Mouse (Mus musculus): ENCODE results near the gene Smg7. TPM values are rescaled to one million over a fixed set of nuclear protein-coding genes. Genes with fewer than 3 reads are reported as not detected.

Smg7 gene
- polyA plus RNA-seq, 1 experiment from 2014 or later, result 6.6 TPM

GRCm38 (mm10) chr1:152790254-152790653 lies 112.2 kb downstream of the Smg7 start:
- H3K4me1 ChIP-seq (ENCODE audit: insufficient read depth), result peaks cover 15% of the 10 kb centered on the region
- H3K9me3 ChIP-seq (ENCODE audit: low read length), result no peaks in the 10 kb centered on the region
- peak; percentile 46 for DNase-seq
- no peak overlapping the region for H3K4me2 ChIP-seq (ENCODE audit: low read depth, low read length)
- H3K4me3 ChIP-seq (ENCODE audit: low read depth, low read length), result no peak overlapping the region
- no peak overlapping the region for H3K27ac ChIP-seq (ENCODE audit: low read depth)
- no peaks in the 10 kb centered on the region for H3K36me3 ChIP-seq (replicated peaks; ENCODE audit: insufficient read depth, low read length)
- 31% methylated on average over 12 of the region's 12 CpGs for WGBS (ENCODE audit: insufficient replicate concordance)
- ATAC-seq, result peak; percentile 70
- no peak overlapping the region for H3K9ac ChIP-seq (replicated peaks)
- TF ChIP-seq CTCF (IDR thresholded peaks at IDR 0.05; ENCODE audit: low read depth) (peak; percentile 82), EP300 (IDR thresholded peaks at IDR 0.05; ENCODE audit: low read depth) (no peak)
- H3K27me3 ChIP-seq (ENCODE audit: insufficient read depth, low read length), result no peaks in the 10 kb centered on the region

GRCm38 (mm10) chr1:152788121-152788660 lies 114.3 kb downstream of the Smg7 start:
- no peak overlapping the region for H3K27ac ChIP-seq (ENCODE audit: low read depth)
- H3K9me3 ChIP-seq (ENCODE audit: low read length), result no peaks in the 10 kb centered on the region
- no peak for ATAC-seq
- TF ChIP-seq CTCF (IDR thresholded peaks at IDR 0.05; ENCODE audit: low read depth) (no peak), EP300 (IDR thresholded peaks at IDR 0.05; ENCODE audit: low read depth) (no peak)
- WGBS (ENCODE audit: insufficient replicate concordance), result 57% methylated on average over 4 of the region's 4 CpGs
- H3K9ac ChIP-seq (replicated peaks), result no peak overlapping the region
- peaks cover 15% of the 10 kb centered on the region for H3K4me1 ChIP-seq (ENCODE audit: insufficient read depth)
- H3K36me3 ChIP-seq (replicated peaks; ENCODE audit: insufficient read depth, low read length), result no peaks in the 10 kb centered on the region
- no peak overlapping the region for H3K4me2 ChIP-seq (ENCODE audit: low read depth, low read length)
- H3K27me3 ChIP-seq (ENCODE audit: insufficient read depth, low read length), result no peaks in the 10 kb centered on the region
- H3K4me3 ChIP-seq (ENCODE audit: low read depth, low read length), result no peak overlapping the region
- no peak for DNase-seq

Other genes starting within 250 kb of the Smg7 start
- gene Apobec4, start 152.1 kb downstream of the Smg7 start, polyA plus RNA-seq (2015; fragmentation: Nextera tagmentation; extraction: Ambion mirVana), result not detected in 2 replicates
- 11.7 and 16.2 TPM in 2 replicates for gene Rgl1, start 136.3 kb downstream of the Smg7 start, polyA plus RNA-seq (2015; fragmentation: Nextera tagmentation; extraction: Ambion mirVana)
- 157 and 162 TPM in 2 replicates for gene Arpc5, start 136.1 kb downstream of the Smg7 start, polyA plus RNA-seq (2015; fragmentation: Nextera tagmentation; extraction: Ambion mirVana)
- gene Ncf2, start 102.5 kb downstream of the Smg7 start, polyA plus RNA-seq (2015; fragmentation: Nextera tagmentation; extraction: Ambion mirVana), result 12.5 and 13.8 TPM in 2 replicates
- 0.06 and 0.09 TPM in 2 replicates for gene Nmnat2, start 52.3 kb upstream of the Smg7 start, polyA plus RNA-seq (2015; fragmentation: Nextera tagmentation; extraction: Ambion mirVana)